Mouse (Mus musculus): ENCODE results near the gene Abhd17a.

Abhd17a gene

GRCm38 (mm10) chr10:80552364-80552763 lies 37.8 kb downstream of the Abhd17a start:
- in situ Hi-C loops (cut with MboI; ENCODE audit: low sequenced_read_pairs) = loop anchor here (5.0 kb wide), 1 partner anchor 105 kb away; no protein-coding TSS in a partner anchor

- in situ Hi-C loops (cut with MboI; ENCODE audit: low sequenced_read_pairs) = no loop called here
Observed at GRCm38 (mm10) chr10:80549279-80549678, 40.9 kb downstream of the Abhd17a start.

- in situ Hi-C loops (cut with MboI; ENCODE audit: low sequenced_read_pairs) = no loop called here
Observed at GRCm38 (mm10) chr10:80548428-80549006, 41.6 kb downstream of the Abhd17a start.

- in situ Hi-C loops (cut with MboI; ENCODE audit: low sequenced_read_pairs) = no loop called here
Observed at GRCm38 (mm10) chr10:80547539-80547938, 42.6 kb downstream of the Abhd17a start.

- in situ Hi-C loops (cut with MboI; ENCODE audit: low sequenced_read_pairs) = no loop called here
Observed at GRCm38 (mm10) chr10:80546945-80547344, 43.2 kb downstream of the Abhd17a start.

GRCm38 (mm10) chr10:80545590-80545989 lies 44.6 kb downstream of the Abhd17a start:
- in situ Hi-C loops (cut with MboI; ENCODE audit: low sequenced_read_pairs) = no loop called here

GRCm38 (mm10) chr10:80543873-80544272 lies 46.3 kb downstream of the Abhd17a start:
- in situ Hi-C loops (cut with MboI; ENCODE audit: low sequenced_read_pairs) = no loop called here

- in situ Hi-C loops (cut with MboI; ENCODE audit: low sequenced_read_pairs) = no loop called here
Observed at GRCm38 (mm10) chr10:80539493-80539892, 50.6 kb downstream of the Abhd17a start.

- in situ Hi-C loops (cut with MboI; ENCODE audit: low sequenced_read_pairs) = no loop called here
Observed at GRCm38 (mm10) chr10:80538710-80539394, 51.3 kb downstream of the Abhd17a start, which contains the start of gene Atp8b3. Gene Atp8b3 (minus strand): TSS chr10:80539124.

- in situ Hi-C loops (cut with MboI; ENCODE audit: low sequenced_read_pairs) = no loop called here
Observed at GRCm38 (mm10) chr10:80538180-80538579, 52.0 kb downstream of the Abhd17a start.

GRCm38 (mm10) chr10:80535711-80536110 lies 54.4 kb downstream of the Abhd17a start:
- in situ Hi-C loops (cut with MboI; ENCODE audit: low sequenced_read_pairs) = no loop called here

- in situ Hi-C loops (cut with MboI; ENCODE audit: low sequenced_read_pairs) = no loop called here
Observed at GRCm38 (mm10) chr10:80535071-80535470, 55.1 kb downstream of the Abhd17a start.

GRCm38 (mm10) chr10:80533704-80534103 lies 56.4 kb downstream of the Abhd17a start:
- in situ Hi-C loops (cut with MboI; ENCODE audit: low sequenced_read_pairs) = no loop called here
